Mouse (Mus musculus) kidney, postnatal 0 days (tissue): ENCODE measurements at regions not wholly inside any gene's neighbourhood (a gene's known extent, or its start where the extent isn't known, plus 50 kb on each side); places are given as distances from the start of the nearest gene placed in this dataset.

Experiments used
- ATAC-seq: fragments of 200-750 bp; cut with Nextera tagmentation; replicated peaks from 2 replicates; pipeline ENCODE4 v1.8.0; 2017; ENCODE audit warnings: low read depth, moderate number of reproducible peaks, moderate TSS enrichment, moderate library complexity; ENCODE audit not compliant: low FRiP score
- DNase-seq: peaks from one replicate; pipeline ENCODE4 v3.0.0-alpha.2; 2016; ENCODE audit warnings: low spot score
- H3K27ac ChIP-seq: fragments of 300-500 bp; sonication (generic); 2 replicates; pipeline ENCODE4 v1.5.1; 2014; ENCODE audit warnings: mild to moderate bottlenecking
- H3K27me3 ChIP-seq: fragments of 300-500 bp; sonication (generic); 2 replicates; pipeline ENCODE4 v1.6.1; 2014; ENCODE audit warnings: low read length, mixed read lengths; ENCODE audit not compliant: insufficient read depth
- H3K36me3 ChIP-seq: fragments of 300-500 bp; sonication (generic); 2 replicates; pipeline ENCODE4 v1.6.1; 2014; ENCODE audit warnings: low read length, mixed read lengths; ENCODE audit not compliant: insufficient read depth
- H3K4me1 ChIP-seq: fragments of 300-500 bp; sonication (generic); replicated peaks from 2 replicates; pipeline ENCODE4 v1.6.1; 2014; ENCODE audit warnings: antibody characterized with exemption, low read length, mixed read lengths; ENCODE audit not compliant: insufficient read depth
- H3K4me2 ChIP-seq: fragments of 300-500 bp; sonication (generic); 2 replicates; pipeline ENCODE4 v1.6.1; 2014; ENCODE audit warnings: mild to moderate bottlenecking, low read length, moderate library complexity, mixed read lengths
- H3K4me3 ChIP-seq: fragments of 300-500 bp; sonication (generic); replicated peaks from 2 replicates; pipeline ENCODE4 v1.5.1; 2014; ENCODE audit warnings: low read depth, low read length
- H3K9ac ChIP-seq: fragments of 300-500 bp; sonication (generic); 2 replicates; pipeline ENCODE4 v1.6.1; 2014; ENCODE audit warnings: low read depth, low read length
- H3K9me3 ChIP-seq: fragments of 300-500 bp; sonication (generic); replicated peaks from 2 replicates; pipeline ENCODE4 v1.6.1; 2016; ENCODE audit warnings: low read length, inconsistent platforms, mixed read lengths
- CTCF ChIP-seq: IDR thresholded peaks from 2 replicates; pipeline ENCODE4 v1.5.1; 2016; ENCODE audit warnings: antibody characterized with exemption, low read depth, mild to moderate bottlenecking, moderate library complexity
- WGBS: fragments of 180-500 bp; shearing (Covaris S2); extraction: QIAGEN DNeasy Blood & Tissue Kit; methylation state at CpG from one replicate; pipeline ENCODE4 v1.1.7; 2014; 5-methylcytosine and 5-hydroxymethylcytosine counted together

GRCm38 (mm10) chr15:61109429-61110128, 186.8 kb upstream of the A1bg start:
- Histone ChIP-seq H3K9ac (no peak overlapping the region), H3K4me3 (no peak overlapping the region), H3K4me2 (no peak overlapping the region), H3K9me3 (no peaks in the 10 kb centered on the region), H3K36me3 (no peaks in the 10 kb centered on the region), H3K4me1 (no peaks in the 10 kb centered on the region), H3K27me3 (no peaks in the 10 kb centered on the region), H3K27ac (no peak overlapping the region)
- no peak for TF ChIP-seq CTCF
- WGBS, result 20% methylated on average over 4 of the region's 4 CpGs
- DNase-seq (peak; percentile 36), ATAC-seq (no peak)

GRCm38 (mm10) chr15:61108957-61109356, 186.1 kb upstream of the A1bg start:
- DNase-seq, result peak; percentile 75
- Histone ChIP-seq H3K9ac (no peak overlapping the region), H3K27ac (no peak overlapping the region), H3K36me3 (no peaks in the 10 kb centered on the region), H3K9me3 (no peaks in the 10 kb centered on the region), H3K27me3 (no peaks in the 10 kb centered on the region), H3K4me3 (no peak overlapping the region), H3K4me2 (no peak overlapping the region), H3K4me1 (no peaks in the 10 kb centered on the region)
- 39% methylated on average over 2 of the region's 2 CpGs for WGBS
- no peak; the same call in 1 of the 2 replicates for ATAC-seq
- TF ChIP-seq CTCF, result no peak

- no peak overlapping the region for H3K4me2 ChIP-seq
- no peaks in the 10 kb centered on the region for H3K4me1 ChIP-seq
- DNase-seq, result peak; percentile 84
- H3K4me3 ChIP-seq, result no peak overlapping the region
- no peaks in the 10 kb centered on the region for H3K36me3 ChIP-seq
- no peak overlapping the region for H3K27ac ChIP-seq
- H3K9ac ChIP-seq, result no peak overlapping the region
- ATAC-seq, result no peak
- TF ChIP-seq CTCF, result peak; percentile 84
- 43% methylated on average over 7 of the region's 7 CpGs for WGBS
- H3K27me3 ChIP-seq, result no peaks in the 10 kb centered on the region
- no peaks in the 10 kb centered on the region for H3K9me3 ChIP-seq
Observed at GRCm38 (mm10) chr15:61102421-61103412, 179.9 kb upstream of the A1bg start.

GRCm38 (mm10) chr15:61100807-61101206, 178.0 kb upstream of the A1bg start:
- DNase-seq, result no peak

GRCm38 (mm10) chr15:61098968-61099367, 176.2 kb upstream of the A1bg start:
- no peaks in the 10 kb centered on the region for H3K9me3 ChIP-seq
- no peak for ATAC-seq
- 20% methylated on average over 1 of the region's 1 CpGs for WGBS
- TF ChIP-seq CTCF, result no peak
- H3K4me1 ChIP-seq, result no peaks in the 10 kb centered on the region
- no peak for DNase-seq
- H3K4me2 ChIP-seq, result no peak overlapping the region
- H3K4me3 ChIP-seq, result no peak overlapping the region
- H3K27ac ChIP-seq, result no peak overlapping the region
- no peaks in the 10 kb centered on the region for H3K27me3 ChIP-seq
- no peak overlapping the region for H3K9ac ChIP-seq
- no peaks in the 10 kb centered on the region for H3K36me3 ChIP-seq

More at GRCm38 (mm10) chr15:61100807-61101206, 178.0 kb upstream of the A1bg start:
- H3K9ac ChIP-seq, result no peak overlapping the region
- no peak overlapping the region for H3K4me2 ChIP-seq
- no peaks in the 10 kb centered on the region for H3K27me3 ChIP-seq
- no peaks in the 10 kb centered on the region for H3K36me3 ChIP-seq
- ATAC-seq, result no peak
- 54% methylated on average over 4 of the region's 4 CpGs for WGBS
- H3K4me1 ChIP-seq, result no peaks in the 10 kb centered on the region
- no peak for TF ChIP-seq CTCF
- no peaks in the 10 kb centered on the region for H3K9me3 ChIP-seq
- H3K27ac ChIP-seq, result no peak overlapping the region
- H3K4me3 ChIP-seq, result no peak overlapping the region

- DNase-seq (no peak), ATAC-seq (no peak)
- H3K4me2 ChIP-seq, result no peak overlapping the region
- no peaks in the 10 kb centered on the region for H3K27me3 ChIP-seq
- no peak for TF ChIP-seq CTCF
- no peak overlapping the region for H3K9ac ChIP-seq
- H3K4me3 ChIP-seq, result no peak overlapping the region
- no peaks in the 10 kb centered on the region for H3K36me3 ChIP-seq
- H3K9me3 ChIP-seq, result no peaks in the 10 kb centered on the region
- no peaks in the 10 kb centered on the region for H3K4me1 ChIP-seq
- no peak overlapping the region for H3K27ac ChIP-seq
Observed at GRCm38 (mm10) chr15:61098519-61098918, 175.7 kb upstream of the A1bg start.
